Mouse (Mus musculus) liver, embryonic 15.5 days (tissue): Measurements from ENCODE around the gene AI837181. TPM values are rescaled to one million over a fixed set of nuclear protein-coding genes. Genes with fewer than 3 reads are reported as not detected.
"Not testable (repeated sequence)": the region's sequence is repeated elsewhere in the genome, so short reads cannot be mapped to it uniquely, and the experiment has no call there.

Source experiments
- ATAC-seq: fragments of 200-750 bp; cut with Nextera tagmentation; 2 replicates; pipeline ENCODE4 v1.8.0; 2017; ENCODE audit warnings: moderate number of reproducible peaks, mild to moderate bottlenecking, moderate library complexity; ENCODE audit not compliant: insufficient read depth
- H3K27ac ChIP-seq: fragments of 300-500 bp; sonication (generic); replicated peaks from 2 replicates; pipeline ENCODE4 v1.5.1; 2015; ENCODE audit warnings: mild to moderate bottlenecking, inconsistent platforms
- H3K27me3 ChIP-seq: fragments of 300-500 bp; sonication (generic); 2 replicates; pipeline ENCODE4 v1.6.1; 2015; ENCODE audit warnings: mild to moderate bottlenecking, inconsistent platforms
- H3K36me3 ChIP-seq: fragments of 300-500 bp; sonication (generic); replicated peaks from 2 replicates; pipeline ENCODE4 v1.6.1; 2015; ENCODE audit warnings: moderate library complexity, mild to moderate bottlenecking, inconsistent platforms
- H3K4me1 ChIP-seq: fragments of 300-500 bp; sonication (generic); replicated peaks from 2 replicates; pipeline ENCODE4 v1.6.1; 2015; ENCODE audit warnings: inconsistent platforms
- H3K4me2 ChIP-seq: fragments of 300-500 bp; sonication (generic); 2 replicates; pipeline ENCODE4 v1.6.1; 2015; ENCODE audit warnings: moderate library complexity, mild to moderate bottlenecking, inconsistent platforms
- H3K4me3 ChIP-seq: fragments of 300-500 bp; sonication (generic); replicated peaks from 2 replicates; pipeline ENCODE4 v1.5.1; 2015; ENCODE audit warnings: mild to moderate bottlenecking, inconsistent platforms
- H3K9ac ChIP-seq: fragments of 300-500 bp; sonication (generic); 2 replicates; pipeline ENCODE4 v1.6.1; 2015; ENCODE audit warnings: moderate library complexity, mild to moderate bottlenecking, inconsistent platforms
- H3K9me3 ChIP-seq: fragments of 300-500 bp; sonication (generic); replicated peaks from 2 replicates; pipeline ENCODE4 v1.6.1; 2016; ENCODE audit warnings: inconsistent platforms
- WGBS: fragments of 180-500 bp; shearing (Covaris S2); methylation state at CpG from one replicate; pipeline ENCODE4 v1.1.7; 2015; ENCODE audit warnings: mixed read lengths; ENCODE audit not compliant: insufficient replicate concordance; 5-methylcytosine and 5-hydroxymethylcytosine counted together
- polyA plus RNA-seq: library from polyadenylated mRNA; unstranded; fragments of >200 nt; fragmentation: Nextera tagmentation; extraction: Ambion mirVana; gene quantifications from 2 replicates; pipeline ENCODE4 v1.2.1, GENCODE M21; 2015

AI837181 gene
- polyA plus RNA-seq, 1 experiment from 2014 or later, result 17.6 TPM

- H3K27me3 ChIP-seq, H3K9me3 ChIP-seq, H3K4me1 ChIP-seq, H3K4me3 ChIP-seq, ATAC-seq, H3K36me3 ChIP-seq, H3K4me2 ChIP-seq, H3K27ac ChIP-seq, H3K9ac ChIP-seq: not testable (repeated sequence)
- 61% methylated on average over 4 of the region's 4 CpGs for WGBS
These were observed 23.9 kb upstream of the AI837181 start for GRCm38 (mm10) chr19:5401073-5401472.

DNA sequence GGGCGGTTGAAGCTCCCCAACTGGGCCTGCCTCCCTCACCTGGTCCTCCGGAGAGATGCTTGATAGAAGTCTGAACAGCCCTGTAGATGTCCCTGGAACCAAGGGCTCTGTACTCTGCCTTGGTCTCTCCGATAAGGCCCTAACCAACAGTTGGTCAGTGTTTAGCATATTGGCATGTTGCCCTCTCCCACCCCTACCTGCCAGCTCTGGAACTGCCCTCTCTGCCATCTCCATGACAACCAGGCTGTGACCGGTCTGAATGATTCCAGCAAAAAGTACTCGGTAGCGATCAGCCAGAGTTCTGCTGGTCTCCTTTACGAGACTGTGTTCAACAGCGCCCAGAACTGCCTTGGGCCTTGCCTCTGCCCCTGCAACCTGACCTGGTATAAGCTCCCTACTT lies 22.7 kb upstream of the AI837181 start, which contains the start of gene Tsga10ip:
Gene Tsga10ip (minus strand): TSS at position 234 of the 400 bp plus-strand sequence.
- no peak within 1 kb of the TSS for H3K9ac ChIP-seq
- 77% methylated on average over 8 of the region's 8 CpGs for WGBS

GRCm38 (mm10) chr19:5405924-5406323 lies 19.0 kb upstream of the AI837181 start:
- H3K36me3 ChIP-seq, result 0 out of 2 replicates have a peak, but pooled peaks cover 8% of the 10 kb centered on the region
- ATAC-seq, result no peak
- peak overlapping the region; percentile 72 for H3K4me2 ChIP-seq
- H3K9me3 ChIP-seq, result no peaks in the 10 kb centered on the region
- H3K4me1 ChIP-seq, result peaks cover 38% of the 10 kb centered on the region
- no peaks in the 10 kb centered on the region for H3K27me3 ChIP-seq
- peak overlapping the region; percentile 63 for H3K9ac ChIP-seq
- peak overlapping the region; percentile 84 for H3K27ac ChIP-seq
- peak overlapping the region; percentile 59 for H3K4me3 ChIP-seq
- 16% methylated on average over 7 of the region's 7 CpGs for WGBS

More for the DNA sequence above, 22.7 kb upstream of the AI837181 start, which contains the start of gene Tsga10ip:
- Histone ChIP-seq H3K27ac (no peak within 1 kb of the TSS), H3K27me3 (no peaks in the 10 kb centered on the region), H3K4me3 (no peak within 1 kb of the TSS), H3K4me2 (no peak within 1 kb of the TSS), H3K4me1 (peaks cover 13% of the 10 kb centered on the region), H3K36me3 (no peaks in the 10 kb centered on the region), H3K9me3 (no peaks in the 10 kb centered on the region)
- no peak for ATAC-seq

DNA sequence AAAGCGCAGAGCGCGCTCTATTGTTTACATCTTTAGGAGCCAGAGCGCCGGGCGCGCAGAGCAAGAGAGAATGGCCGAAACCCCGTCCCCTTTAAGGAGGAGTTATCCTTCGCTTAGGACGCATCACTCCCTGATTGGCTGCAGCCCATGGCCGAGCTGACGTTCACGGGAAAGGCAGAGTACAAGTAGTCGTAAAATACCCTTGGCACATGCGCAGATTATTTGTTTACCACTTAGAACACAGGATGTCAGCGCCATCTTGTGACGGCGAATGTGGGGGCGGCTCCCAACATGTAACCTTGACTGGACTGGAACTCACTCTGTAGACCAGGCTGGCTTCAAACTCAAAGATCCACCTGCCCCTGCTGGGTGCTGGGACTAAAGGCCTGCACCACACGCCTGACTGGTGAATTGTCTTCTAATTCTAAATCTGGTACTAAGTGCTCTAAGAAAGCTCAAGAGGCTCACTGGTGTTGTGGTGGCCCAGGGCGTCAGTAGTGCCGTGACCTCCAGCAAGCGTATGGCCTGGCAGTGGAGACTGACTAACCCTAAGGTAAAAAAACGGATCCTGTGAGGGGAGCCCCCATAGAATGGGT lies 18.3 kb upstream of the AI837181 start:
- peak overlapping the region; percentile 85 for H3K9ac ChIP-seq
- peaks cover 38% of the 10 kb centered on the region for H3K4me1 ChIP-seq
- H3K4me3 ChIP-seq, result peak overlapping the region; percentile 78
- not testable (repeated sequence) for H3K36me3 ChIP-seq, H3K9me3 ChIP-seq, H3K27me3 ChIP-seq
- peak overlapping the region; percentile 73 for H3K4me2 ChIP-seq
- H3K27ac ChIP-seq, result peak overlapping the region; percentile 99
- 13% methylated on average over 24 of the region's 25 CpGs for WGBS
- ATAC-seq, result peak; percentile 82

- WGBS, result 11% methylated on average over 7 of the region's 7 CpGs
- H3K27me3 ChIP-seq, result no peaks in the 10 kb centered on the region
- H3K9ac ChIP-seq, result peak overlapping the region; percentile 85
- peak overlapping the region; percentile 78 for H3K4me3 ChIP-seq
- H3K36me3 ChIP-seq, result 0 out of 2 replicates have a peak, but pooled peaks cover 8% of the 10 kb centered on the region
- peak overlapping the region; percentile 99 for H3K27ac ChIP-seq
- H3K4me2 ChIP-seq, result peak overlapping the region; percentile 73
- H3K4me1 ChIP-seq, result peaks cover 38% of the 10 kb centered on the region
- peak; percentile 69 for ATAC-seq
- no peaks in the 10 kb centered on the region for H3K9me3 ChIP-seq
These were observed 17.8 kb upstream of the AI837181 start for GRCm38 (mm10) chr19:5407133-5407532.

DNA sequence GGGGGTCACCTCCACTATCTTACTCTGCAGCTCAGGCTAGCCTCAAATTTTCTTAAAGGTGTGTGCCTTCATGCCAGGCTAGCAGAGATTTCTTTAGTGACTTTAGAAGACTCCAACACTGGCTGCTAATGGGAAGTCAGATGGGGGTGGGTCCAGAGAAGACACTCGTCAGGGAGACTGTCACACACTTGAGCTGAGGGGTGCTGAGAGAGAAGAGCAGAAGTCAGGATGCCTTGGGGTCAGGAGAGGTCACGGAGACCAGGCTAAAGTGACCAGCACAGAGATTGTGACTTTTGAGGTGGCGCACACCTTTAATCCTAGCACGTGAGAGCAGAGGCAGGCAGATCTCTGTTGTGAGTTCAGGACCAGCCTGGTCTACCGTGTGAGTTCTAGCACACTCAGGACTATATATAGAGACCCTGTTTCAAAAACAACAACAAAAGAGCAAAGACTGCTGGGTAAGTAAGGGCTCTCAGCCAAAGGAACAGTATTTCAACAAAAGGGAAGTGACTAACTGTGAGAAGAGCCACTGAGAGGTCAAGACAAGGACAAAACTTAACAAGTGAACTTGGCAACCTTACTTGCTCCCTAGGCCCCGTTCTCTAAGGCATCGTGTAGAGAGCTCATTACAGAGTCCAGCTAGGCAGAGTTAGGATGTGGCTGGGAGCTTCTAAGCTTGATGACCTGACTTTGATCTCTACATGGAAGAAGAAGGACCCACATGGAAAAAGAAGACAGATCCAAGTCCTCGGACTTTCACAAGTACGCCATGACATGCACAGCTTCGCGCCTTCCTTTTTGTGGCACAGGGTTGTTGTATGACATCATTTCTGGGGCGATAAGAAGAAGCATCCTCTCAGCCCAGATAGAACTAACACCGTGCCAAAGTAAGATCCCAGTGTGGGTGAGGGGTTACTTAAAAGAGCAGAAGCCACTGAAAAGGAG lies 16.6 kb upstream of the AI837181 start:
- Histone ChIP-seq H3K4me1 (peaks cover 38% of the 10 kb centered on the region), H3K36me3 (0 out of 2 replicates have a peak, but pooled peaks cover 8% of the 10 kb centered on the region), H3K4me3 (peak overlapping the region; percentile 78), H3K9ac (peak overlapping the region; percentile 85), H3K4me2 (peak overlapping the region; percentile 73), H3K27ac (peak overlapping the region; percentile 99), H3K9me3 (no peaks in the 10 kb centered on the region), H3K27me3 (no peaks in the 10 kb centered on the region)
- WGBS, result 76% methylated on average over 13 of the region's 13 CpGs
- no peak for ATAC-seq

- 67% methylated on average over 5 of the region's 5 CpGs for WGBS
- H3K27ac ChIP-seq, result peak overlapping the region; percentile 99
These were observed 15.9 kb upstream of the AI837181 start for GRCm38 (mm10) chr19:5409068-5409467.

DNA sequence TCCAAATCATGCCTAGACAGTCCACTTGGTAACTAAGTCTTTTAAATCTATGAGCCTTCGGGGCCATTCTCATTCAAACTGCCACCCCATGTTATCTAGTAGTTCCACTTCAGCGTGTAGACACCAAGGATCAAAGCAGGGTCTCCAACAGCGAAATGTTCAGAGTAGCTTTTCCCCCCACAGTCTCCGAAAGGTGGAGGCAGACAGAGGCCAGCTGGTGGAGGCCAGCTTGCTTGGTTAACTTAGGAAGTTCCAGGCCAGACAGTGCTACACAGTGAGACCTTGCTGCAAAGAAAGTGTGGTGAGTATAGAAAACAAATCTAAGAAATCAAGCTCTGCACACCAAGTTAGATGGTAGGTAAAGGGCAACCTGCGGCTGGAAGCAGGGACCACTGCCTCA lies 14.3 kb upstream of the AI837181 start:
- WGBS, result 75% methylated on average over 5 of the region's 5 CpGs
- no peaks in the 10 kb centered on the region for H3K9me3 ChIP-seq
- H3K27ac ChIP-seq, result no peak overlapping the region
- H3K27me3 ChIP-seq, result no peaks in the 10 kb centered on the region
- peaks cover 40% of the 10 kb centered on the region for H3K4me1 ChIP-seq
- ATAC-seq, result no peak
- 0 out of 2 replicates have a peak, but pooled peaks cover 8% of the 10 kb centered on the region for H3K36me3 ChIP-seq
- H3K4me3 ChIP-seq, result no peak overlapping the region
- H3K4me2 ChIP-seq, result no peak overlapping the region
- no peak overlapping the region for H3K9ac ChIP-seq

More at GRCm38 (mm10) chr19:5409068-5409467, 15.9 kb upstream of the AI837181 start:
- Histone ChIP-seq H3K9ac (0 out of 2 replicates have a peak overlapping the region, but pooled peaks have one; percentile 9), H3K27me3 (no peaks in the 10 kb centered on the region), H3K4me1 (peaks cover 38% of the 10 kb centered on the region), H3K4me3 (no peak overlapping the region; the same call in 1 of the 2 replicates), H3K36me3 (0 out of 2 replicates have a peak, but pooled peaks cover 8% of the 10 kb centered on the region), H3K9me3 (no peaks in the 10 kb centered on the region), H3K4me2 (no peak overlapping the region)
- no peak for ATAC-seq

GRCm38 (mm10) chr19:5411961-5412360 lies 13.0 kb upstream of the AI837181 start:
- Histone ChIP-seq H3K4me3 (no peak overlapping the region), H3K9ac (no peak overlapping the region), H3K4me2 (no peak overlapping the region), H3K36me3 (0 out of 2 replicates have a peak, but pooled peaks cover 8% of the 10 kb centered on the region), H3K27ac (no peak overlapping the region), H3K9me3 (no peaks in the 10 kb centered on the region), H3K27me3 (no peaks in the 10 kb centered on the region), H3K4me1 (peaks cover 33% of the 10 kb centered on the region)
- WGBS, result 72% methylated on average over 5 of the region's 5 CpGs
- no peak for ATAC-seq

DNA sequence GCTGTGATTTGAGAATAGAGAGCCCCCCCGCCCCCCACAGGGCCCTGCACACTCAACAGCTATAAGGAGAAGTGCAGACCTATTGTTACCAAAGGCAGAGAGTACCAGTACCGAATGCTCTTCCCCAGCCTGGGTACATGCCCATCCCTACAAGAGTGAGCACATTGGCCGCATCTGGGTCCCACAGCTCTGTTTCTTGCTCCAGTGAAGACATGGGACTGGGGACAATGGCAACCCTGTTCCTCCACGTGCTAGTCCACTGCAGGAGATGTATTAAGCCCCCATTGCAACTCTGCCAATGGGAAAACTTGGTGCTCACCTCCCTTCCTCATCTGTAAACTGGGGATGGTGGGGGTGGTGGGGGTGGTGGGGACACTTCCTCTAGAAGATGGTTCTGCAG lies 11.1 kb upstream of the AI837181 start:
- no peak overlapping the region for H3K9ac ChIP-seq
- ATAC-seq, result no peak
- H3K4me2 ChIP-seq, result no peak overlapping the region
- H3K27me3 ChIP-seq, result no peaks in the 10 kb centered on the region
- H3K4me1 ChIP-seq, result peaks cover 15% of the 10 kb centered on the region; the same call in 1 of the 2 replicates
- H3K9me3 ChIP-seq, result no peaks in the 10 kb centered on the region
- no peak overlapping the region for H3K27ac ChIP-seq
- H3K36me3 ChIP-seq, result peaks cover 15% of the 10 kb centered on the region; the same call in 1 of the 2 replicates
- no peak overlapping the region for H3K4me3 ChIP-seq
- 61% methylated on average over 4 of the region's 4 CpGs for WGBS

DNA sequence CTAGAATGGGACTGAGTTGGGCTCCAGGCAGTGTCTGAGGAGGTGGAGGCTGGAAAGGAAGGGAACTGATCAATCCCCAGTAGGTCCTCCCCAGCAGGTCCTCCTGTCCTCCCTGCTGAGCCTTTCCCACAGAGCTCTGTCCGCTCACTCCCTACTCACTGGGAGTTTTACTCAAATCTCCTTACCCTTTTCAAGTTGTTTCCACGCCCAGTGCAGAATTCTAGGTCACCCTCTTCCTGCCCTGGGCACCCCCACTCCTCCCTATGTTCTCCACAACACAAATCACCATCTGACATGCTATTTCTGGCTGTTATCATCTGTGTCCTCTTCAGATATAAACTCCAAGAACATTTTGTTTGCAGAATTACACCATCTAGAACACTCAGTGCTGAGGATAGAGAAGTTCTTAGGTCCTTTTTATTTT lies 10.4 kb upstream of the AI837181 start:
- Histone ChIP-seq H3K9ac (no peak overlapping the region), H3K9me3 (no peaks in the 10 kb centered on the region), H3K4me3 (no peak overlapping the region), H3K27ac (no peak overlapping the region), H3K36me3 (peaks cover 9% of the 10 kb centered on the region; the same call in 1 of the 2 replicates), H3K4me1 (peaks cover 9% of the 10 kb centered on the region; the same call in 1 of the 2 replicates), H3K4me2 (no peak overlapping the region), H3K27me3 (no peaks in the 10 kb centered on the region)
- 53% methylated on average over 2 of the region's 2 CpGs for WGBS
- ATAC-seq, result no peak
